Mouse (Mus musculus): ENCODE measurements around the gene Tnfsf14.

GRCm38 (mm10) chr17:57182871-57183270 is 11.1 kb downstream of the Tnfsf14 start:
- TF ChIP-seq MAFK (IDR thresholded peaks at IDR 0.05; ENCODE audit: insufficient read depth, low read depth, low read length) (no peak), ZC3H11A (IDR thresholded peaks at IDR 0.05; ENCODE audit: borderline replicate concordance, low read depth, low read length) (no peak), ZNF384 (IDR thresholded peaks at IDR 0.05; ENCODE audit: low read depth, low read length) (no peak), HCFC1 (IDR thresholded peaks at IDR 0.05; ENCODE audit: borderline replicate concordance, insufficient read depth, low read length) (no peak)

Measured in ES-E14 (cell line).